Mouse (Mus musculus) megakaryocyte, embryonic 14.5 days (primary cell): ENCODE measurements around the gene Pkd1l1.

ENCODE experiments used
- FLI1 ChIP-seq: IDR thresholded peaks from 2 replicates; pipeline ENCODE4 v1.6.1; 2012; ENCODE audit warnings: low read length, inconsistent platforms, mixed read lengths
- GATA1 ChIP-seq: IDR thresholded peaks from 3 replicates; pipeline ENCODE4 v1.6.1; 2012; ENCODE audit warnings: mixed read lengths, low read length, inconsistent platforms, borderline replicate concordance

DNA sequence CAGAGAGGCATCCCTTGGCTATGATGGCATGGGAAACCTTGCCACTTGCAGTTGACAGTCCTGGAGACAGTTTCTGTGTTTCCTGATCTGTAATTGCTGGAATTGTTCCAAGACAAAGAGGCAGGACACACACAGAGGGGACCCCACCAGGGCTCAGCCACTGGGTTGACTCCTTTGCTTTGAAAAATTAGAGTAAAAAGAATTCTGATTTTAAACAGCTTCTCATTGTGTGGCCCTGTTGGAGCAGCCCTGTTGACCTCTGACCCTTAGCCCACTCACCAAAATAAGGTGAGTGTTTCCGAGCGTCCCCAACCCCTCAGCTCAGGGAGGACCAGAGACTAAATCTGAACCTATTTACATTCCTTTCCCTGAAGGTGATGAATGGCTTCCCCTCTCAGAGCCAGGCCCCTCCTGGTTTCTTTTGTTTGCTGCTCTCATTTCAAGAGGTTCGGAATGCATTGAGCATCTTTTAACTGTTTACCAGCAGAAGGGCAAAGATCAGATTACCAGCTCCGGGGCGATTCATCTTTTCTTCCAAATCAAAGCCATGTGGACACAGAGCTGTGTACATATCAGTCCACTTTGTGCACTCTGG, 161.5 kb downstream of the Pkd1l1 start:
- TF ChIP-seq GATA1 (no peak), FLI1 (no peak)
